Mouse (Mus musculus) monocyte, adult 5-6 weeks (primary cell): ENCODE measurements at regions not wholly inside any gene's neighbourhood (a gene's known extent, or its start where the extent isn't known, plus 50 kb on each side); places are given as distances from the start of the nearest gene placed in this dataset.
A peak's percentile ranks its signal among the peaks of the same experiment; 100 is the strongest.

ENCODE experiments used
- ATAC-seq: fragments of 153-309, 156-312 bp; replicated peaks from 2 replicates; pipeline ENCODE4 v1.8.0; 2017; ENCODE audit warnings: mild to moderate bottlenecking; ENCODE audit not compliant: low TSS enrichment, insufficient number of reproducible peaks, severe bottlenecking, poor library complexity, low FRiP score

DNA sequence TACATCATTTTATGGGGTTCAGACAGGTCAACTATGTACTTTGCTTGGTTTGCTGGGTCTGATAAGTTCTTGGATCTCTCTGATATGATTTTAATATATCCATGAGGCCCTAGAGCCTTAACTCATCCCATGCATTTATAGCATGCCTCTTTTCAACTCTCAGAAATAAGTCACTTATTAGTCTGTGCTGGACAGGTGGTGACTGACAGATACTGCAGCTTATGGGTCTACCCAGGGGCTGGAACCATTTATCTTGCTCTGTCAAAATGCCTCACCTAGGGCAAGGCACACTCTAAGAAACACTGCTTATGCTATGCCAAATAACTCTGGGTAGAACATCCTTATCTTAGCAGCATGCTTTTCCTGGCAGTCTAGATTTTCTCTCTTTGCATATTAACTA, 225.6 kb downstream of the Mbnl1 start:
- ATAC-seq: no peak

DNA sequence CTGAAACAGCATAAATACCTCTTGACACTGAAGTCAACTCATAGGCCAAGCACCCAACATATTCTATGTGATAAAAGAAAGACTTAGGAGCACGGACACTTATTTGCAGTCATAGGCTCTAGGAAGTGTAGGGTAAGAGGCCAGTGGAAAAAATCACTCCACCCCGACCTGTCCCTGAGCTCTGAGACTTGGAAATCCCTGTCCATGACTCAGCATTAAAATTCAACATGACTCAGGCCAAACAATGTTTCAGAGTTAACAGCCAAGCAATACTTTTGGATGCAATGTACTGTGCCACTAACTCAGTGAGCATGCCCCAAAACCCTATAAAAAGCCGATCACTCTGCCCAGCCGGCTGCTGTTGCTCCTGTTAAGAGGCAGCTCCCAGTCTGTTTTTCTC, 234.5 kb downstream of the Mbnl1 start:
- no peak for ATAC-seq

DNA sequence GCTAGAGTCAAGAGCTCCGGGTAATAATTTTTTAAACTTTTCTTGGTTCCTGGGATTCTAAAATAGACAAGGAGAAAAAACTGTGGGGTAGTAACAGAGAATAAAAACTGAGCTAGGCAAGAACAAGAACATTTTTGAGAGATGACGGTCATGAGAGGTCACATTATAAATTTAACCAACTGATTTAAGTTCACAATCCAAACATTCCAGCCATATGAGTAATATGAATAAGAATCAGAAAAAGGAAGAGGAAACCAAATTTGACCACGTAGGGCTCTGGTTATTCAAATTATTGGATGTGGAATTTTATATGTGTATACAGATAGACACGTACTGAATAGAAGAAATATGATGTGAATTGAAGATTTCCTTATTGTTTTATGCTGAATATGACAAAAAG, 240.3 kb downstream of the Mbnl1 start:
- ATAC-seq: no peak

DNA sequence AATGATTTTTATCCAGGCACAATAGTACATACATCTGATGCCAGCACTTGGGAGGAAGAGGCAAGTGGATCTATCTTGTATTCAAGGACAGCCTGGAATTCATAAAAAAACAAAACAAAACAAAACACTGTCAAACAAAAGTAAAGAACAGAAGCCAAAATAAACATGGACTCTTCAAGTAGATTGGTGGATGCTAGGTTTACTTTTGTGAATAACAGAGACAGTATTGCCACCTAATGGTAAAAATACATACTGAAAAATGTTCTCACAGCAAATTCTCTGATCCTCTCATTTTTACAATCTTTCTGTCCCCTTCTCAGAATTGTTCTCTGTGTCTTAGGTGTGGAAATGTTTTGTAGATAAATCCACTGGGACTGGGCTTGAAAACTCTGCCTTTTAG, 247.7 kb downstream of the Mbnl1 start:
- no peak for ATAC-seq

DNA sequence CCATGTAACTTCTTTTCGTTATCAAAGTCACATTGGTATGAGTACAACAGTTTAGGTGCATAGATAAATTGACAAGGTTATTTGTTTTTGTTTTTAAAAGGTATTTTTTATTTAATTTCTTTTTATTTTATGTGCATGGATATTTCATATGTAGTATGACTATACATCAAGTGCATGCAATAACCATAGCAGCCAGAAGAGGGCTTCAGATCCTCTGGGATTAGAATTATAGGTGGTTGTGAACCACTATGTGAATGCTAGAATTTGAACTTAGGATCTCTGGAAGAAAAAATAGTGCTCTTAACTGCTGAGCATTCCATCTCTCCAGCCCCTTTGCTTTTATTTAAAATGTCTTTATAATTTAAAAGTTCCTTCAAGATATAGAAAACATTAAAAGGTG, 258.7 kb downstream of the Mbnl1 start:
- no peak for ATAC-seq

DNA sequence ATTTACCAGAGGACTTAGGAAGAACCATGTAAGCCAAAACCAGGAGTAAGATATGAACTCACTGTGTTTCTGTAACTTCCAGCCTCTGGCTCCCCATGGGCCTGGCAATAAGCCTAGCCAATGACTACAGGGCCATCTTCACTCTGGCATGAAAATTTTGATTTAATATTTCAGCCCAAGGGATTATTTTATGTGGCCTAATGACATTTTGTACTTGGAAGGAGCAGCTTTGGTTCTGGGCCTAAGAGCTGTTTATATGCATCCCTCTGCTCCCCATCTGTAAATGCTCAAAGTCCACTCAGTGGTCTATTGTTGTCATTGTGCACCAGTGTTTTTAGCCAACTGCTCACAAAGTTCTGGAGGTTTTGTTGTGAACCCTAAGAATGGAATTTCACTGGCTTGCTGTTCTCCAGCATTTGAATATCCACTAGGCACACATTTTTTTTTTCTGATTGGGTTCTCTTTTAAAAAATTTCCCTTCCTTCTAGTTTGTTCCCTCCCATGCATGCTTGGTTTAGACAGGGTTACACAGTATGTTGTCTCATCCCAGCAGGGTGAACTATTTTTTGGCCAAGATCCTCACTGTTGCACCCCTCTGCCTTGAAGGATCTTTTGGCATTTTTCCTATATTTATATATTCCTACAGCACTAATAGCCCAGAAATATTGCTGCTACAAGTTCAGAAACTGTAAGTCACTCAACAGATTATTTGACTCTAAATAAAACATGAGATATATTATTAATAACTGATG, 261.9 kb upstream of the P2ry1 start:
- no peak for ATAC-seq

DNA sequence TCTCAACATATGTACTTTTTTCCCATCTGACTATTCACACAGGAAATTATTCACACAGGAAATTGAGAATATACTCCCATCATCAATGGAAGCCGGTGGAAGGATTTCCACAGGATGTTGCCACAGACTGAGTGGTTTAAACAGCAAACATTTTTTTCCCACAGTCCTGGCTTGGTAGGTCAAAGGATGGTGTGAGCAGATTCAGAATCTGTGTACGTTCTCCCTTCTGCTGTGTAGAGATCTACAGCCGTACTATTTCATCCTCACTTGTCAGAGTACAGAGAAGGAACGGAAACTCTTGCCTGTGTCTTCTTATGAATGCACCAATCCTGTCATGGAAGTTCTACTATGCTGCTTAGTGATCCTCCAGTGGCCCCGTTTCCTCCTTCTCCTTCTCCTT, 261.2 kb upstream of the P2ry1 start:
- ATAC-seq: no peak

DNA sequence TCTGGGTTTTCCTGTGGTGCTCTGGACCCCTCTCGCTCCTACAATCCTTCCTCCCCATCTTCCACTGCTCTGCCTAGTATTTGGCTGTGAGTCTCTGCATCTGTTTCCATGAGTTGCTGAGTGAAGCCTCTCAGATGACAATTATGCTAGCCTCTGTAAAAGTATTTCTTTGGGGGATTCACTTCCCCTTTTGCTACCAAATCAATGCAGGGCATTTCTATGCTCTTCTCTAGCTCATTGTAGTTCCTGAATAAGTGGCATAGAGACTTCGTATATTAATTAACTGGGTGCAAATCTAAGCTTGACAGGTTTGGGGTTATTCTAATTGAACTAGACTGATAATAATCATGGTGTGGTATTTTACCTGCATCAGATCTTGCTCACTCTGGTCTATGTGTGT, 260.4 kb upstream of the P2ry1 start:
- ATAC-seq: no peak

DNA sequence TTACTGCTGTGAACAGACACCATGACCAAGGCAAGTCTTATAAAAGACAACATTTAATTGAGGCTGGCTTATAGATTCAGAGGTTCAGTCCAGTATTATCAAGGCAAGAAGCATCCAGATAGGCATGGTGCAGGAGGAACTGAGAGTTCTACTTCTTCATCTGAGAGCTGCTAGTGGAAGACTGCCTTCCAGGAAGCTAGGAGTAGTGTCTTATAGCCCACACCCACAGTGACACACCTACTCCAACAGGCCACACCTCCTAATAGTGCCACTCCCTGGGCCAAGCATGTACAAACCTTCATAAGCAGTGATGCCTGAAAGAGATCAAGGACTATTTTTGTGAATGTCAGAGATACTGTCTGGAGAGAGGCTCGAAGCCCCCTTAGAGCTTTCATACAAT, 257.5 kb upstream of the P2ry1 start:
- ATAC-seq: no peak

DNA sequence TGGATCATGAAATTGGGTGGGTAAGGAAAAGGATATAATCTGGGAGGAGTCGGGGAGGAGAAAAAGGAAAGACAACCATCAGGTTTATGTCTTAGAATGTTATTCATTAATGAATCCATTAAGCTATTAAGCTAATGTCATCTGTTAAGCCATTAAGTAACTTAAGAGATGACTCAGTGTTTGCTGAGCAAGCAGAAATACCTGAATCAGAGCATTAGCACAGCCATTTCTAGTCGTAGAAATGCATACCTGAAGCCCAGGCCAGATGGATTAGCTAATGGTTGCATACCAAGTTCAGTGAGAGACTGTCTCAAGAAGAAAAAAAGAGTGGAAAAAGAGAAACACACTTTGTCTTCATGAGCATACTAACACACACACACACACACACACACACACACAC, 244.0 kb upstream of the P2ry1 start:
- no peak for ATAC-seq

DNA sequence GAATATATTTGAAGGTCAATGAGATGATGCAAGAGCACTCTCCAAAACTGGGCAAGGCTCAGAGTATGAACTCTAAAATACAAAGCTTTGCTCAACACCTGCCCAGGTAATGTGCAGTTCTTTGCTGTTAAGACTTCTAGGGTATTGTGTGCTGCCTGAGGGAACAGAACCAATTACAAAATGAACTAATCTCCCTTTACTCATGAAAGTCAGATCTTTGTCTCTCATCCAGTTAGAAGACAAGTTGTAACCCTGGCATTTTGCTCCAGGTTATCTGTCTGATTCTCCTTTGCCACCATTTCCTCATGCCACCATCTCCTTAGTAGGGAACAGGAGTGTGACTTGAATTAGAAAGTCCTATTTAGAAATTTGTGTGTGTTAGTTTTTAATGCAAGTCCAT, 243.5 kb upstream of the P2ry1 start:
- ATAC-seq: no peak

DNA sequence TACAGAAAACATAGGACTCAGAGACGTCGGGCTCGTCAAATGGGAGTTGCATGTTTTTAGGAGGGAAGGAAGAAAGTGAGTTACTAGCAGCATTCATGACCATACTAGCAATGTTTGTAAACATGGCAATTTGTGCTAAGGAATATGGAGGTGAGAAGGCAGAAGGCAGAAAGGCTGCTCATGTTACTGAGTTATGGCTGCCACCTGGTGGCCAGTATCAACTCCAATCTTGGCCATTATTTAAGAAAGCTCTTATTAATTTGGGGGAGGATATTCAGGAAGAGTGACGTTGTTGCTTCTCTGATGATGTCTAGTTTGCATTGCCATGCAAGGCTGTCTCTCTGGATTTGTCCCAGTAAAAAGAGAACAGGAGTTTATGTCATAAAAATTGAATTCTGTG, 239.7 kb upstream of the P2ry1 start:
- no peak for ATAC-seq

DNA sequence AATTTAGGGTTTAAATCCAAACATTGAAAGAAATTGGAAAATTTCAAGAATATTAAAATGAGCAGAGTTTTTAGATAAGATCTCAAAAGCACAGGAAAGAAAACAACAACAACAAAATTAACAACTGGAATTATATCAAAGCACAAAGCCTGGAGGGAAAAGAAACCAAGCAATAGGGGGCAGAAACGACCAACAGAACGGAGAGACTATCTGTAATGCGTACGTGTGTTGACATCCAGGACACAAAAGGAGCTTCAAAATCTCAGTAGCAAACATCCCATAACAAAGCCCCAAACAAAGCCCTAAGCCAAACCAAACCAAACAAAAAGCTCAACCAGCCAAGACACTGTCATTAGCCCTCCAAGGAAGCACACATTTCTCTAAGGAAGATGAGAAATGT, 237.5 kb upstream of the P2ry1 start:
- ATAC-seq: no peak

DNA sequence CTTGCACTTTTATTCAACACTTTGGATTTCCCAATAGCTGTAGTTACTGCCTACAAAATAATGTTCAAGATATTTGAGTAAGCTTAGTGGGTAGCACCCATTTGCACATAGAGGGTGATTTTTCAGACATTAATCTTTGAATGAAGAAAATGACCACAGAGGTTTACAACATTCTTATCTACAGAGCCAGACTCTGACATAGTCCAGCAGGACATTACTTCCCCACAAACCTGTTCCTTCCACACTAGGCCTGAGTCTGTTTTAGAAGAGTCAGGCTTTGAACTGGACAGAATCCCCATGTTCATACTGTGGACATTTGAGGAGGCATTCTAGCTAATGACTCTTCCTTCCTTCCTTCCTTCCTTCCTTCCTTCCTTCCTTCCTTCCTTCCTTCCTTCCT, 233.6 kb upstream of the P2ry1 start:
- ATAC-seq: no peak

DNA sequence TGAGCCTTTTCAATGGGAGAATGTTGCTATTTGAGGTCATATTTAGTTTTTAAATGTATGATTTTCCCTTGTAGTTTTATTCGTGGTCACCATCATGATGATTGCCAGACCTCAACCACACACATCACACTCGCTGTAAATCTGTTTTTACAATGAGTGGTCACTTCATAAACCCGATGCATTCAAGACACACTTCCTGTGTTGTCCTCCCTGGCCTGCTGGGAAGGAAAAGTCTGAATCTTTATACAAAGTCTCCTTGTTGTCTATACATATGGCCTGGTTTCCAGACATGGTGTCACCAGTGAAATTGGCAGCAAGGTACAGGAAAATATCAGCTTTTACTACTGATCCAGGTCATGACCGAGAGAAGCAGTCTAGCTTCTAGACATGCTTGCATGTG, 230.7 kb upstream of the P2ry1 start:
- ATAC-seq: no peak

DNA sequence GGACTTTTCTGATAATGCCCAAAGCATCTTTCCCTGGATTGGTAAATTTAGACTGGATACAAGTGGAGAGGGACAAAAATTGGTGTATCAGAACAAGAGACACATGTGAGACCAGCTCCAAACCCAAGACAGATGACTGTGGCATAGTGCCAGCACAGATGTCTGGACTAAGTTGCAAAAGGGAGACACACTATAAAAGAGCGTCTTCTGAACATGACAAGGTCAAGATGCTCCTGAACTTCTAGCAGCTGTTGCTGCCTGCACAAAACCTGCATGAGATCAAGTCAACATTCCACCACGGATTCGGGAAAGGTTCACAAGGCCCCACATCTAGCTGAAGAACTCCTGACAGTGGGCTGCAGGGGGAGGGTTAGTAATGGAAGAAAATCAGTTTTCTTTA, 229.2 kb upstream of the P2ry1 start:
- no peak for ATAC-seq

DNA sequence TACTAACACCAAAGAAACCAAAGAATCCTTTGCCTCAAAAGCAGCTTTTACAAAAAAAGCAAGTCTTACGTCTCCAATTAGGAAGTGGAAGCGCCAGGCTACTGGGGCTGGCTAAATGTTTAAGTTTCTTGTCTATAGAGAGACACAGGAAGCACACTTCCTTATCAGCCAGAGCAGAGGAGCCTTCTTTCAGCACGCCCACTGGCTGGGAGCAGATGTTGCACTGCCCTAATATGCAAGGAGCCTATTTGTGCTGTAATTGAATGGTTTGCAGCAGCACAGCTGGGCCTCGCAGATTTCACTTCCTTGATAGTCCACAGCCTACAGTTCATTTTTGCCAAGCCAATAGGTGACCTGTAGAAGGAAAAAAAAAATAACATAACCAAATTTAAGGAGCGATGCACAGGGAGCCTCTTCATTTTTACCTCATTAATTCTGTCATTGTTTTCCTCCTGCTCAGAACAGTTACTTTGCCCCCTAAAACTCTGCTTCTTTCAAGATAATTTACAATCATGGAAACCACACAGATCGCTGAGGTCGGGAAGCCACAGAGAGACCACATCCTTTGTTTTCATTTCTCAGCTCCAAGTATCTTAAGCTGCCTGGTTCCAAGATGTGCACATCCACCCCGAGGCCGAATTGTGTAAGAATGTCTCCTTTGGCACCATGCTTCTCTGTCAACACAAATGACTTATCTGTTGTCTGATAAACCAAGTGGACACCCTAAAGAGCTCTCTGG, 217.3 kb upstream of the P2ry1 start:
- peak; percentile 31 for ATAC-seq

DNA sequence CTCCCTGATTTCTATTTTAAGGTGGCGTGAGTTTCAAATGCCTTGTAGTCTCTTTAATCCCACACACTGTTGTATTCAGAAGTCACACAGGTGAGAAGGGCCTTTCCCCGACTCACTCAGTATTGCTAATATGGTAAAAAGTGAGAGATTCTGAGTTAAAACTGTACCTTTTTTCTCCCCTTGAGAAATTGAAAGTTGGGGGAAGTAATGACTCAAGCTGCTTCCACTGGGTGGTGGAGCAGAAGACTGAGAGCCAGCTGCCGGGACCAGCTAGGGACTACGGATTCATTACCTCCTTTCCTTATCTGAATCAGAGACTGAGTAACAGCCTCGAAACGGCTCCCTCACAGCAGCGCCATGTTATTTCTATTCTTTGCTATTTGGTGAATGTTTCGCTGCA, 214.6 kb upstream of the P2ry1 start:
- no peak for ATAC-seq

DNA sequence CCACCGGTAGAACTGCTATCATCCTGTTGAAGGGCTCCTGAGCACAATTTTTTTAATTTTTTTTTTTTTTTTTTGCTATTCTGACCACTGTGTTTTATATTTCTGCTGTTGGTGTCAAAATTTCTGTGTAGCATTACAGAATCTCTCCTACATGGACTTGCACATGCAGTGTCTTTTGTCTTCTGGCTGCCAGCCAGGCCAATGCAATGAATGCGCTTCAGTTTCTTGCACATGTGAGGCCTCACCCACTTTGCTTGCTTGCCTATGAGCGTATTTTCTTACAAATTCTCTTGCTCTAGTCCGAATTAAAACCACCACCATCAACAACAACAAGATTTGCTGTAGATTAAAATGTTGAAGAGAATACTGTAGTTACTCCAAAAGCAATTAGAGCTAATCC, 213.2 kb upstream of the P2ry1 start:
- no peak for ATAC-seq

DNA sequence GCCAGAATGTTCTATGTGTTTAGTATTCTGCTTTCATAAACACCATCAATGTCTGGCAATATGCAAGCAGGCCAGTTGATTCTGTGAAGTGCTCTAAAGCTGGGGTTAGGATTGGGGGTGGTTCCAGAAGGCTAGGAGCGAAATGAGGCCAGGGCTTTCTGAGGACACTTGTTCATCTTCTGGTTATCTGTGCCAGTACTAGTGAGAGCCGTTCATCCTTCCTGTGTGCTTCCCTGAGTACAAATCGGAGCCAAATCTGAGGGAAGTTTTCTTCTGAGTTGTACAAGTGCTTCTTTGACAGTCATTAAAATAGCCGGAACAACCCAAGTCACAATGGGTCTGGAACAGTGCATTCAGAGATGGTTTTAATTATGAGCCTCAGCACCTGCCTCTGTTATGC, 210.4 kb upstream of the P2ry1 start:
- ATAC-seq: no peak

DNA sequence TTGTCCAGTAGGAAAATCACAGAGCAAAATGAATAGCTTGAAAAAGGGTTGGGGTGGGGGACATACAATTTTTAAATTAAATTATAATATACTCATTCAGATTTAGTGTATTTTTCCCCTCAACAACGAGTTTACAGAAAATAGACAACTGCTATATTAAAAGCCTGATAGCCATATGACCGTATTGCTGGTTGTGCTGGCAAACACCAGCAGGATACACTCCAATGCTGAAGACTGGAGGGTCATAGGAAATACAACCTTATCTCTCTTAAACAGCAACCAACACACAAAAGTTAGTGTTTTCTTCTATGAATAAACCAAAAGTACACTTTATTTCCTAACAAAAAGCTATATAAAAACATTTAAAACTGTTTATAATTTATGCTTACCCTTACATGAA, 206.4 kb upstream of the P2ry1 start:
- ATAC-seq: no peak
